Mouse (Mus musculus): ENCODE measurements around the gene Kalrn. TPM values are rescaled to one million over a fixed set of nuclear protein-coding genes. Genes with fewer than 3 reads are reported as not detected.
A peak's percentile ranks its signal among the peaks of the same experiment; 100 is the strongest.

The Kalrn gene
- polyA plus RNA-seq, 2 experiments from 2014 or later: 0.34 TPM; not detected in 1

- ATAC-seq: no peak
Measured at GRCm38 (mm10) chr16:34172572-34173181, 400.7 kb downstream of the Kalrn start.

DNA sequence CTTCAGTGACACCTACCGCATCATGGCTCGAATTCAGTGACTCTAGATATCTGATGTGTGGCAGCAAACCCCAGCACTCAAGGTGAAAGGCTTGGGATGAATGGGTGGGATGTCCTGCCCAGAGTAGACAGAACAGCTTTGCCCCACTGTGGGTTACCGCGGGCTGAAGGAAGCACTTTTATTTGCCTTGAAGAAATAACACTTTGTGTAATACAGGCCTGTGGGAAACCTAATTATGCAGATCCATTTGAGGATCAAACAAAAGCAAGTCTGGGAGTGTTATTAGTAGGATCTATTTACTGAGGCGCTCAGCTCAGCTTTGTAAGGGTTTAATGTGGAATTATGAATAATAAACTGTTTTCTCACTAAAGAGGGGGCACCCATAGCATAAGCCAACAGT is 406.3 kb downstream of the Kalrn start:
- no peak for ATAC-seq

- ATAC-seq: no peak
Measured at GRCm38 (mm10) chr16:34163086-34163485, 410.2 kb downstream of the Kalrn start.

GRCm38 (mm10) chr16:34159576-34159975 is 413.8 kb downstream of the Kalrn start:
- no peak for ATAC-seq

- ATAC-seq: no peak
Measured at GRCm38 (mm10) chr16:34157386-34158135, 415.8 kb downstream of the Kalrn start.

DNA sequence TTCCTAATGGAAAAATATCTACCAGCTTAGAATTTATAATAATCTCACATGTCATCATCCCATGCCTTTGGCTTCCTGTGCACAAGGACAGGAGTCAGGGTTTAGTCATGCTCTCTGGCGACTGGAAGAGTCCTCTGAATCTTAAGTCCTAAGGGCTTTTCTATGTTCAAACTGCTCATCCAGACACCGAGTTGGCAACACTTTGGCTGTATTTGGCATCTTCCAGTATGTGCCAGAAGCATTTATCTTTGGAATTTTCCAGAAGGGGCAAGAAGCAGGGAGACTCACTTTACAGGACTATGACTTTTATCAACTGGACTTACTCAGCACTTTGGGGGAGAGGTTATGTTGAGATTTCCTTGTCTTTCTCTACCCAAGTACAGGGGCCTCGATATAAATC is 417.6 kb downstream of the Kalrn start:
- ATAC-seq: no peak

DNA sequence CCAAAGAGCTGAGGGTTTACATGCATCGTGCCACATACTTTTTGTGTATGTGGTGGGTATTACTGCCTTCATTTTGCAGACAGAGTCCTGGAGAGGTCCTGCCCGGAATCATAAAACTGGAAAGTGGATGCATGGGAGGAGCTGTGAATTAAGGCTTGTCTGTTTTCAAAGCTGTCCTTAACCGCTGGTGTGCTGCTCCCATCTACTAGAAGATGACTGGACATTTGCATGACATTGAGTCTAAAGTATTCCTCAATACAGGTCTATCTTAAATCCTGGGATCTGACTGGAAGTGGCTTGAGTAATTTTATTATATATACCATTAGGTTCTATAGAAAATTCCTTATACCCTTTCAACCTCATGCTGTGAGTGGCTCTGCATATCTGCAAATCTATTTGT is 418.4 kb downstream of the Kalrn start:
- no peak for ATAC-seq

GRCm38 (mm10) chr16:34151528-34152071 is 421.7 kb downstream of the Kalrn start:
- no peak for ATAC-seq

DNA sequence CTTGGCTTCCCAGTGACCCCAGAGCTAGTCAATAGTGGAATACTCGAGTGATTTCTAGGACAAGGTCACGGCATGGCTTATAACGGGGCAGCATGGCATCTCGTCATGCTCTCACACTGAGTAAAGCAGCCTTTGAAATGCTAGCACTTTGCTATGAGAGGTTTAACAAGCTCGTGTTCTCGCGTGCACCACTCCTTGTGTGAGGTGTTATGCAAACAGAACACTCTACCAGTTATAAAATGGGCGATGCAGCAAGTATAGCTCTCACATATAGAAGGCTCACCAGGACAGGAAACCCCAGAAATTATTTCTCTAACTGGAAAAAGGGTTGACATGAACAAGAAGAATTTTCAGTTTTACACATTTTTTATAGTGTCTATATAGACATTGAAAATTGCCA is 431.7 kb downstream of the Kalrn start:
- no peak for ATAC-seq

DNA sequence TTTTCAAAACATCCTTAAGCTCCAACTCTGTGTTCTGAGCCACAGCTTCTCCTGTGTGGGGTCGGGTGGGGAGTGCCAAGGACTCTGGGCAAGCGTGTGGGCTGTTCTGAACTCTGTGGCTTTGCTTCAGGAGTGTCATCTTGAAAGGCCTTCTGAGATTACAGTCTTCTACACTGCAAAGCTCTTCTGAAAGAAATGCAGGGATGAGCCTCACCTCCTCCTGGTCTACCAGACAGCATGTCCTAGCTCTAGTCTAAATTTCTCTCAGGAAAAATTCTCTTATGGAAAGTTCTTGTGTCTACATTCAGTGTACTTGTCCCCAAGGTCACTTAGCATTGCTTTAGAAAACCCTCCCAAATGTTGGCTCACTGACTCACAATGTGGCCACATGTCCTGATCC is 438.3 kb downstream of the Kalrn start:
- ATAC-seq: no peak

- ATAC-seq: no peak
Measured at GRCm38 (mm10) chr16:34134628-34135027, 438.7 kb downstream of the Kalrn start.

DNA sequence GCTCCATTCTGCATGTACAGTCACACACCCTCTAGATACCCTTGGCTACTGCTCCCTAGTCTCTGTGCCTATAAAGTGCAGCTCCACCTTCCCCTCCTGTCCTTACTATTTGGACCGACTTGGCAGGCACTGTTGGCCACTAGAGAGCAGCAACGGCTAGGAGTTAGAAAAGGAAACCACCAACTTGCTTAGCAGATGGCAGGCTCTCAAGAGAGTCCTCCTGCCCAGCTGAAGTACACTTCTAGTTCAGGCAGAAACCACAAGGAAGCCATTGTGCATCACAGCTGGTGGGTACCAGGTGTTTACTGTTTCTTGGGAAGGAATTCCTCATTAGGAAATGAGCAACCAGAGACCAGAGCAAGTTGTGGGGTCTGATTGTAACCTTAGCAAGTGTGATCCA is 447.7 kb downstream of the Kalrn start:
- ATAC-seq: no peak

GRCm38 (mm10) chr16:34122486-34122885 is 450.8 kb downstream of the Kalrn start:
- ATAC-seq: no peak

DNA sequence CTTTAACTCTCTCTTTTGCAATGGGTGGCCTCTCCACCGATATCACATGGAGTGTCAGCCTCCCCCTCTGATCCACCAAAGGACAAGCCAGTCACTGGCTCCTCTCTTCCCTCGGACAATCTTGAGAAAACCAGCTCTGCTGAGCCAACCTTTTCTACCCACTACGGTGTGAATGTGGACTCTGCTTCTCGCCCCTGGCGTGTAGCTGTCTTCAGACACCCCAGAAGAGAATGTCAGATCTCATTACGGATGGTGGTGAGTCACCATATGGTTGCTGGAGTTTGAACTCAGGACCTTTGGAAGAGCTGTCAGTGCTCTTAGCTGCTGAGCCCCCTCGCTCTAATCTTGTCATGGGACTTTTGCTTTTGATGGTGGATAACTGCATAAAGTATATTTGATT is 452.0 kb downstream of the Kalrn start:
- no peak for ATAC-seq

- ATAC-seq: peak; percentile 59
Measured at GRCm38 (mm10) chr16:34120801-34121201, 452.5 kb downstream of the Kalrn start.

- ATAC-seq: no peak
Measured at GRCm38 (mm10) chr16:34119844-34120243, 453.5 kb downstream of the Kalrn start.

GRCm38 (mm10) chr16:34119370-34119769 is 454.0 kb downstream of the Kalrn start:
- ATAC-seq: no peak

DNA sequence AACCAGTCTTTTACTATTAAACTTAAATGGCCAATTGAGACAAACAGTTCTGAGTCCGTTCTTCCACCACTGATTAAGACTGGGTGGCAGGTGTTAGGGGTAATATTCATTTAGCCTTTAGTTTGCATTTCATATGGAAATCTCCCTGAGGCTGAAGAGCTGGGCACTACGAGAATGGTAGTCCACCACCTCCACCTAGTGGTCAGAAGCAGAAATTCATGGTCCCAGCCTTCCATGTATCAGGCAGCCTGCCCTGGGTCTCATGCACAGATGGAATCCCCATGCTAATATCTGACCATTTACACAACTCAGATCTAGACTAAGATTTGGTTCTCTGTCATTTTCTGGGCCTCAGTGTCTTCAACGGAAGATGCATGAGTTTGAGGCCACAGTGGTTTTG is 458.7 kb downstream of the Kalrn start:
- no peak for ATAC-seq

DNA sequence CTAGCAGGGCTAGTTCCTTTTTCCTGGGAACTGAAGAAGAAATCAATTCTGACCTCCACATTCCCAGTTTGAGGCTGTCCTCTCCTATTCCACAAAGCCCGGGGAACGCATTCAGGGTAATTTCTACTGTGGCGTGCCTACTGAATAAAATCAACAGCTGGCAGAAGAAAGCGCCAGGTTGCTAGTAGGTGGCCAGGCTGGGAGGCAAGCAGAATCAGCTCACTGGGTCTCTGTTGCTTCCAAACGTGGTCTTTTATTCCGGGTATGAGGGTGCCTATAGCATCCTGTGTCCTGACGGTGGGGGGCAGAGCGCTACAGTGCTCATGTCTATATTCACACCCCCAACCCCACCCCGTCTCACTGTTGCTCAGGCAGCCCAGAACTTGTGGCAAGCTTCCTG is 460.2 kb downstream of the Kalrn start:
- no peak for ATAC-seq

DNA sequence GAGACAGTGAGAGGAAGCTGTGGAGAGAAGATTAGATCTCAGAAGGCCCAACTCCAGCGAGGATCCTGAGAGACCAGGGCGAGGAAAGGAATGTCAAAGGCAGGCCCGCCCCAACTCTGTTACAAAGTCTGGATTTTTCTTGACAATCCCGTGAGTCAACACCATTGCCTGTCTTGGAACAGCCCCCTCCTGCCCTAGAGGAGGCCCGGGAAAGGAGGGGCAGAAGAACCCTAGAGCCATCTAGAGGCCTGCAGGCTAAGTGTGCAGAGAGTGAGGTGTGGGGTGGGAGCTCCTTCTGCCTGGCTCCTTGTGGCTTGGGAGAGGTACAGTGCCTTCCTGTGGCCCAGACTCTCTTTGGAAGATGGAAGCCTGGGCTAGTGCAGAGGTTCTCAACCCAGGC is 460.8 kb downstream of the Kalrn start:
- ATAC-seq: no peak

GRCm38 (mm10) chr16:34110840-34111625 is 462.3 kb downstream of the Kalrn start:
- ATAC-seq: no peak

DNA sequence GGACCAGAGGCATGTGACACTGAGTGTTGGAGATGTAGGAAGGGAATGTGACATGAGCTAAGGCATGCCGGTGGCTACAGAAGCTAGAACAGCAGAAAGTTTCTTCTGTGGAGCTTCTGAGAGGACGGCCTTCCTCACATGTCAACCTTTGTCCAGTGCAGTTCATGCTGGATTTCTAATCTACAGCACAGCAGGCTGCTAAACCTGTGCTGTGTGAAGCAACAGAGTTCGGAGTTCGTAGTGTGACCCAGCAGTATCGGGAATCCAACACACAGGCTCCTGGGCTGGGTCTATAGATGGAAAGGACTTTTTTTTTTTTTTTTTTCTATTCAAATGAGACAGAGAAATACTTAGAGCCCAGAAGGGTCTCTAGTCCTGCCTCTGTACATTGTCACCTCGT is 468.9 kb downstream of the Kalrn start:
- no peak for ATAC-seq

DNA sequence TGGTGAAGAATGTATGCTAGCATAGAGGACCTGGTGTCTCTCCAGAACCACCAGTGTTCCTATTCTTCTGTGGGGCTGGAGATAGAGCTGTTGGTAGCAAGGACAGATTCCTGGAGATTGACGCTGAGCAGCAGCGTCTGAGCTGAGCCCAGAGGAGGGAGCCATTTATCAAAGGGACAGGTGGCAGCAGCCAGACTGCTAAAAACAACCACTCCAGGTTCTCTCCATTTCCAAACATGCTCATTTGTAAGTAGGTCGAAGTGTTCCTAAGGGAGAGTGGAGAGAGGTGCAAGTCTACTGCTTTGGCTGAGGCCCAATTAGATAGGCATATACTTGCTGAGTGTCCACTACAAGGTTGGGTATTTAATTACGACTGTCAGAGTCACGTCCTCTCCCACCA is 470.6 kb downstream of the Kalrn start:
- no peak for ATAC-seq

All from activated CD4-positive, CD25-positive, alpha-beta regulatory T cell, adult 4 months (primary cell).